Mouse (Mus musculus): ENCODE measurements around the gene Ccdc92. TPM values are rescaled to one million over a fixed set of nuclear protein-coding genes. Genes with fewer than 3 reads are reported as not detected.

Gene Ccdc92
- total RNA-seq (2015; ENCODE audit: low replicate concordance): 1.3 TPM in 1 of 2 replicates, not detected in the other
- 0.68 and 1.8 TPM in 2 replicates for total RNA-seq (2017; ENCODE audit: low replicate concordance)

DNA sequence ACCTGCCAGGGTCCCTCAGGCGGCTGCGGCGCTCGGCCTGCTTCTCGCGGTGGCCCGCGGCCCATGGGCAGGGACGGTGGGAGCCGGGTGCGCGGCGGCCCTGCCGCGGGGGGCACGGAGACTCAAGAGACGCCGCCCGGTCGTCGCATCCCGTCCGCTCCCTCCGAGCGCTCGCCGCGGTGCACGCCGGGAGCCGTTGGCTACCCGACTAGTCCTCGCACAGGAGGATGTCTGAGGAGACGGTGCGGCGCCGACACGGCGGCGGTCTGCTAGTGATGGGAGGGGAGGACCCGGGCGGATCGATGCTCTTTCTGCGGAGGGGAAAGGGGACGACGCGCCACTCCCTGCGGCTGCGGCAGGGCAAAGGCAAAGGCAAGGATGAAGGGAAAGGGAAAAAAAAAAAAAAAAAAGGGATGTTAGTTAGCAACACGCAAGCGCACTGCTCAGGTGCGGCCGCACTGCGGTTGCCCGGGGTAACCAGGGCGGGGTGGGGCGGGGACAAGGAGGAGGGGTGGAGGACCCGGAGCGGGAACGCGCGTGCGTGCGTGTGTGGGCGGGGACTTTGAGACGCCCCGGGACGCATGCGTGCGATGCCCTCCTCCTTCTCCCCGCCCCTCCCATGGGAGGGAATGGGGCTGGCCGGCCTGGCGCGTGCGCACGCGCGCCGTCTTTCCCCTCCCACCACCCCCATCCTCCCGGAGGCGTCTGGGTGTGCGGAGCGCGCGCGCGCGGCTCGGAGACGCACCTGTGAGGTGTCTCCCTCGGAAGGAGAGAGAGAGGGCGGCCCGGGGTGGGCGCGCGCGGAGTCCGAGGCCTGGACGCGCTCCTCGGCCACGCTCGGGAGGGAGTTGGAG is at the start of gene Ccdc92, which contains the start of gene Zfp664:
Gene Ccdc92, minus strand, starts transcription at position 412 of the 854 bp plus-strand sequence.
Gene Zfp664, plus strand, starts transcription at position 679 of the 854 bp plus-strand sequence.
- ATAC-seq (replicated peaks; ENCODE audit: low FRiP score, poor library complexity, severe bottlenecking): peak; percentile 93

DNA sequence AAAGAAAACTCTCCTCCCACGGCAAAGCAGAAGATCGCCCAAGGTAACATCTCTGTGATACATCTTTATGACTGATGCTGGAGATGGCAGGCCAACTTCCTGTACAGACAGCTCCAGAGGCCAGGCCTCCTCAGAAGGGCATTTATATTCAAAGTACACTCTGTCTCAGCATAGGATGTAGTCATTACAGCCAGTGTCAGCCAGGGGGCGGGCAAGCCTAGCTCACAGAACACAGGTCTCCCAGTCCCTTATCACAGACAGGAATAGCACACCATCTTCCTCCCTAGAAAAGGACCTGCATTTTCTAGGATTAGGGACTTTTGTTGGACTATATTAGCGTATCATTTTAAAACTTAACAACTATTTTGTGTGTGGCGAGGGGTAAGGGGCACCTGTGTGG is 46.6 kb upstream of the Ccdc92 start:
- no peak for ATAC-seq (replicated peaks; ENCODE audit: low FRiP score, poor library complexity, severe bottlenecking)

DNA sequence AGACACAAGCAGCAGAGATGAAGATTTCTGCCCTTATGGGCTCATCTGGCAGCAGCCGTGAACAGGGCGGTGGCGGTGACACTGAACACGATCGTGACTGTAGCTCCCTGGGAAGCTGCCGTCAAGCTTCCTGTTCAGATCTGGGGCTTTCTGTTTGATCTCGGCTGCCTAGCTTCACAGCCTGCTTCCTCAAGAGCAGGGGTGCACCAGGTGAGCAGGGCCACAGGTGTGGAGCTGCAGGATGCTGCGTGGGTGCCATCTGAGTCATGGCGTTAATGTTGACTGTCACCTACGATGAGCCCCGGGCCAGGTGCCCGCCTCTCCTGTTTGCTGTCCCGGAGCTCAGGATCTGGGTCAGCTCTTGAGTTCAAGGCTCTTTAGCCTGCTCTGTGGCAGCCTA is 44.7 kb upstream of the Ccdc92 start:
- ATAC-seq (replicated peaks; ENCODE audit: low FRiP score, poor library complexity, severe bottlenecking): no peak

DNA sequence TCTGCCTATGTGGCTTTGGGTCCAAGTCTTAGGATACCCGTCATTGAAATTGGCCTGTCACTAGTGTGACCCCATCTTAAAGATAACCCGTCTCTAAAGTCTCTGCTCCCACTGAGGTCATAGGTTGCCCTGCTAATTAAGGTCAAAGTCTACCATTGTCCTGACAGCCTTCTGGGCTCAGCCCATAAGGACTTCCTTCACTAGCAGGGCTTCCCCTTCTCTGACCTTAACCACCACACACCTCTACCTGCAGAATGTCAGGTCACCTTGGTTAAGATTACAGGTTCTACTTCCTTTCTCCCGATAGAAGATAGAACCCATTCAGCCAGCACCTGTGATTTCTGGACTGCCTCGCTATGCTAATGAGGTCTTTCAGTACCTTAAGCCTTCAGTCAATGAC is 41.6 kb upstream of the Ccdc92 start:
- no peak for ATAC-seq (replicated peaks; ENCODE audit: low FRiP score, poor library complexity, severe bottlenecking)

DNA sequence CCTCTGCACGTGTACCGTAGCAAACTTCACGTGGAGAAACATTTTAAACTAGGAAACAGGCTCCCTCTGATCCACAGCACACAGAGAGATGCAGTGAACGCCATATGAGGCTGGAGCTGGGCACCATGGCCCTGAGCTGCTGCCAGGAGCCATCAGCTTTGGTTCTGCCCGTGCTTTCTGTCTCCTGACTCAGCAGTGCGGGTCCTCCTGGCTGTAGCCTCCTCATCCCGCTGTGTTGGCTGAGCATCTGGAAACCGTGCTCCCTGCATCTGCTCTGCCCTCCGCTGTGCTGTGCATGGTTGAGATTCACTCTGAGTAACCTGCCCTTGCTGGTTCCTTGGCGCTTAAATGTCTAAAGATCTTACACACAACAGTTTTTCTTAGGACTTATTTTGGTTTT is 40.0 kb upstream of the Ccdc92 start:
- ATAC-seq (replicated peaks; ENCODE audit: low FRiP score, poor library complexity, severe bottlenecking): no peak

DNA sequence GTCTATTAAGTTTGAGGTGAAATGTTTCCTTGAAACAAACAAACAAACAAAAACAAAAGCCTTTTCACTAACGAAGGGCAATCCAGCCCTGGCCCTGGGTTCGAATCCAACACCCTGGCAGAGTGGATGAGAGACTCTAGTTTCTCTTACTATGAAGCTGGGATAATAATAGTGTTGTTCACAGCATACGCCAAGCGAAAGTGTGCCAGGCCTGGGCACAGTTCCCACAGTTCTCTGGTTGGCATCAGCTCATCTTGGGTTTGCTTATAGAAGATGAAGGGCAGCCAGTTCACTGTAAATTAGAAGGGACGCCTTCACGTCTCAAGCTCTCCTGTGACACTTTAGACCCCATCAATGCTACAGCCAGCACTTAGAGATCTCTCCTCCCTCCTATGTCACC is 39.5 kb upstream of the Ccdc92 start:
- no peak for ATAC-seq (replicated peaks; ENCODE audit: low FRiP score, poor library complexity, severe bottlenecking)

DNA sequence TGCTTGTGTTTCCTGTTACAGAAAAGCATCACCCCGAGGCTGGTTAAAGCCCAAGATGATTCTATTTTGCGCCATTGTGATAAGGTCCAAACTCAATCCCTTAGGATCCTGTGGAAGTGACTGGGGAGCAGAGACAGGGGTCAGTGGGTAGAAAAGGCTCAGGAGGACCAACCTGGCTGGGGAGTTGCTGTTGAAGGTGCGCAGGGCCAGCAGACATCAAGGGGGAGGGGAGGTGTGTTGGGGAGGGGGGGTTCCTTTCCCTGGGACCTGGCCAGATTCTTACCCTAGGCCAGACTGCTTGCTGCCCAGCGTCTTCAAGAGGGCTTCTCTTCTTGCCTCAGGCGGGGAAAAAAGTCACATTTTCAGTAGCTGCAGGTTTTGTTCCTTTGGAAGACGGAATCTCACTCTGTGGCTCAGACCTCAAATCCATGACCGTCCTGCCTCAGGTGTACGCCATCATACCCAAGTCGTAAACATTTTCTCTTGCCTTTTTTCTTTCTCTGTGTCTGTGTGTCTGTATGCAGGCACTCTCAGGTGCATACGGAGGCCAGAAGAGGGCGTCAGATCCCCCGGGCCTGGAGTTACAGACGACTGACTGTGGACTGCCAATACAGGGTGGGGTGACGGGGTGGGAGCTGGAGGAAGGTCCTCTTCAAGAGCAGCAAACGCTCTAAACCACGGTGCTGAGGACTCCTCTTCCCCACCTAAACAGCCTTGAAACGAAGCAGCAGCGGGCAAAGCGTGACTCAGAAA is 38.7 kb upstream of the Ccdc92 start:
- no peak for ATAC-seq (replicated peaks; ENCODE audit: low FRiP score, poor library complexity, severe bottlenecking)

DNA sequence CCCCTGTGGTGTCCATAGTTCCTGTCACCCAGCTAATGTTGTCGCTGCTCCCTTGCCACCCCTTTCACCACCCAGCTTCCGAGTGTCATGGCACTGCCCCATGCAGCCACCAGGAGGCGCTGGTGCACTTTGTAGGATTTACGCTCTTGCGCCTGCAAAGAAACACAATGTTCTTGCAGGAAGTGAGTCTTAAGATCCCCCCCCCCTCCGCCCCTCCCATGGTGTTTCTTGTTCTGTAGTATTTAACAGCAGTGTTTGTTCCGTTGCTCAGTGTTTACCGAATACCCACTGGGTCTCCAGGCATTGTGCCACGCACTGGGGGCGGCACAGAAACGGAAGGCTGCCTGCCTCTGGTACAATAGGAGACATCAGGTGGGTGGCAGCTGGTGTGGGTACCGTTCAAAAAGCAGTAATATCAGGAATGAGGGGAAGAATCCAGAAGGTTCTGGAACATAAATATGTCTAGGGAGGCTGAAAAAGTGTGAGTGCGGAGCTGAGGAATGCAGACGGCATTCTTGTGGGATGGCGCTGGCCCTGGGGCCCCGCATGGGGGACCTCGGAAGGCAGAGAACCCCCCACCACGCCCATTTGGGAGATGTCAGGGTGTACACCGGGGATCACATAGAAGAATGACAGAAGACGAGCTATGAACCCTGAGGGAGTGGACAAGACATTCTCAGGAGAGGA is 37.9 kb upstream of the Ccdc92 start:
- ATAC-seq (replicated peaks; ENCODE audit: low FRiP score, poor library complexity, severe bottlenecking): peak; percentile 75

DNA sequence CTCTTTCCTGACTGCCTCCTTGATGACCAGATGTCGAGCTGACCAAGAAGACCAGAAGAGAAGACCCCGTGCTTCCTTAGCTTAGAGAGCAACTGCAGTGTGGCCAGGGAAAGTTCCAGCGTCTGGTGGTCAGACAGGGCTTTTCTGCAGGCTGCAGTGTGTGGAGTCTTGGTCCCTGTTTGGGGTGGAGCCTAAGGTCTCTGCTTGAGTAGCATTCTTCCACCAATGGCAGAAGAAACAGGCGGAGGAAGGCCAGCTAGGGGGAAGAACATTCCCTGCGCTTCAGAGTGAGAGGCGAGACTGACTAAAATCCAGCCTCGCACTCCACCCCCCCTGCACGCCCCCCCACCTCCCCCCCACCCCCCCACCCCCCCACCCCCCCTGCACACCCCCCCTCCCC is 33.9 kb upstream of the Ccdc92 start:
- ATAC-seq (replicated peaks; ENCODE audit: low FRiP score, poor library complexity, severe bottlenecking): no peak

DNA sequence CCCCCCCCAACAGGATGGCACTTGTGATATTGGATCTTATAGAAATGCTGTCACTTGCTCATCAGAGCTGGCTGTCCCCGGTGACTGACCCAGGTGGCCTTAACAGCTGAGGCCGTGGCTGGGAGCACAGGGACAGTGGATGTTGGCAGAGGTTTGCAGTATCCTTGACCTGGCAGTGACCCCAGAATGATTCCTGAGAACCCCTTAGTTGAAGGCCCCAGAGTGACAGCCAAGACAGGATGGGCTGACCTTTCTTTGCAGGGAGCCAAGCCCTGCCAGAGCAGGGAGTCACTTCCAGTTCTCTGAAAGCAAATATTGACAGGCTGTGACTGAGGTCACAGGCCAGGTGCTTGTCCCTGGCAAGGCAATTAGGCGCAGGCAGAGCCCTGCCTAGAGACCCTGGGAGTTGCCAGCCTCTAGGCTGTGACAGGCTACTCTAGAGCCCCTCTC is 29.7 kb upstream of the Ccdc92 start:
- ATAC-seq (replicated peaks; ENCODE audit: low FRiP score, poor library complexity, severe bottlenecking): no peak

DNA sequence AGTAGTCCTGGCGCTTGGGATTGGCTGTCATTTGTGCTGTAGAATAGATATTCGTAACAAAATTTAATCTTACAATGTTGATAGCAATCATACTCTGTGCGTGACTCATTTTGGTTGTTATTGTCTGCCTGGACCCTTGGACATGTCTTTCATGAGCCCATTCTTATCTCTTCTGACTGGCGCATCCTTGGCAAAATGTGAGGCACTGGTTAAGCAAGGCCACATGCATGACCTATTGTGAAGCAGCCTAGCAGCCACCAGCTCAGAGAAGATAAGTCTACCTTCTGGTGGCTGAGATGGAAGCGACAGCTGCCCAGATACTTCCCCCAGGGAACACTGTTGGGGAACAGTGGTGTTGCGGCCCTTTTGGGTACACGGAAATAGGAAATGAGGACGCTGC is 26.4 kb upstream of the Ccdc92 start:
- ATAC-seq (replicated peaks; ENCODE audit: low FRiP score, poor library complexity, severe bottlenecking): no peak

DNA sequence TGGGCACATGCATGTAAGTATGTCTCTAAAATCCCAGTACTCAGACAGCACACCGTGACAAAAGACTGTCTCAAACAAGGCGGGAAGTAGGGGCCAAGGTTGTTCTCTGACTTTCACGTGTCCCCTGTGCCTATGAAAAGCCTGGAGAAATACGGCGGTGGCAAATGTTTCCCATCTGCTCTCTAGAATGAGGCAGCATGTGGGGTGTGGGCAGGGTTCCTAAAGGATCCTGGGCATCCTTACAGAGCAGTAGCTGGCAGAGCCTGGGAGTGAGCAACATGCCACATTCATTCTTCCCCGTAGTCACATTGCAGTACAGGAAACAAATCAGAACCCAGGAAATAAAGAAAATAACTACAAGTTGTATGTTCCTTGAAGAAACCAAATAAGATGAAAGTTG is 21.7 kb upstream of the Ccdc92 start:
- no peak for ATAC-seq (replicated peaks; ENCODE audit: low FRiP score, poor library complexity, severe bottlenecking)

DNA sequence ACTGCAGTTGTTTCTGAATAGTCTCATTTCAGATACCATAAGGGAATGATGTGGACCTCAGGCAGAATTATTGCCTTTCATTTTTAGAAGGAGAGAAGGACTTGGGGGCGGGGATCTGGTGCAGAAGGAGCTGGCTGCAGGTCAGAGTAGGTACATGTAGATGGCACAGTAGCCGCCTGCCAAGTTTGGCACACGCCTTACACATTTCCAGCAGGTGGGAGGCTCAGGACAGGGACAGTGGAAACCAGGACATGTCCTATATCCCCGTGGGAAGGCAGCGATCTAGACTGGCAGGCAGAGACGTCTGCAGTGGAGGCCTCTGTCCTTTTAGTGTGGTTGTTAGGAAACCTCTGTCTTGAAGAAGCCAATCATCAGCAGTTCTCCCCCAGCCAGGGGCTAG is 17.6 kb upstream of the Ccdc92 start:
- ATAC-seq (replicated peaks; ENCODE audit: low FRiP score, poor library complexity, severe bottlenecking): no peak

DNA sequence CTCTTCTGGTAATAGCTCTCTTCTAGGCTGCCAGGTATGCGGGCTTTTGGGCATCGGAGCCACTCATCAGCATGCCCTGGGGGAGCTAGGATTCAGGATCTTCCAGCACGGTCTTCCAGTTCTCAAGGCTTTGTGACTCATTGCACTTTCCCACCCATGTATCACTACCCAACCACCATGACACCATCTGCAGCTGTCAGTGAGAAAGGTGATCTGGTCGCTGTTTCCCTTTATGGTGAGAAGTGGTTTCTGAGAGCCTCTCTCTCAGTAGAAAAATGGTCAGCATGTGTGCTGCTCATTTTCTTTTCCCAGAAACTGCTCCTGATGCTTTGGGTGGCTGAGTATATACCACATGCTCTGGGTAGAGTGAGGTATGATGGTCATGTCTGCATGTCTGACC is 17.0 kb upstream of the Ccdc92 start:
- ATAC-seq (replicated peaks; ENCODE audit: low FRiP score, poor library complexity, severe bottlenecking): no peak

DNA sequence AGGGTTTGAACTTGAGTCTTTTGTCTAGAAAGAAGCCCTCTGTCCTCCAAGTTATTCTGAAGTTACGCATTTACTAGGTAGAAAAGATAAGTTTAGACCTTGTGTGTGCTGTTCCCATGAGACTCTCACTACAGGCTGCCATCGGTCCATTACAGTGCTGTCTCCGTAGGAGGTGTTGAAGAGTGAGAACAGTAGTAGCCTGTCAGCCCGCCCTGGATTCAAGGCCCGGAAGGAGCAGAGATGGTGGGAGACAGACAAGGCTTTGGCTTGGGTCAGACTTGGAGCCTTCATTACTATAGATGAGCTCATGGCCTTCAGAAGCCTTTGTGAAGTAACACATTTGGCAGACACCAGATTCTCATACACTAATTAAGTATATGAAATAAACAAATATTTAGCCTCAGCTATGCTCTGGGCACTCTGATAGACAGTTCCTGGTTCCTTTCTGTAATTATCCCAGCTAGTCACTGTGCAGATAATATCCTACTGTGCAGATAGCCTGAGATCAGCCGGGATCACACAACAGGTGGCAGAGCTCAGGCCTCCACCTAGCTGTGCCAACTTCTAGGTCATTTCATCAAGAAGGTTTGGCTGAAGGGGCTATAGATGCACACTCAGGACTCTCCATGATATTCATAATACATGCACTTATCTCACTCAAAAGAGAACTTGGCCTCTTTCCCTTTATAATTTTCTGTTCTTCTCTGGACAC is 11.8 kb upstream of the Ccdc92 start:
- no peak for ATAC-seq (replicated peaks; ENCODE audit: low FRiP score, poor library complexity, severe bottlenecking)

DNA sequence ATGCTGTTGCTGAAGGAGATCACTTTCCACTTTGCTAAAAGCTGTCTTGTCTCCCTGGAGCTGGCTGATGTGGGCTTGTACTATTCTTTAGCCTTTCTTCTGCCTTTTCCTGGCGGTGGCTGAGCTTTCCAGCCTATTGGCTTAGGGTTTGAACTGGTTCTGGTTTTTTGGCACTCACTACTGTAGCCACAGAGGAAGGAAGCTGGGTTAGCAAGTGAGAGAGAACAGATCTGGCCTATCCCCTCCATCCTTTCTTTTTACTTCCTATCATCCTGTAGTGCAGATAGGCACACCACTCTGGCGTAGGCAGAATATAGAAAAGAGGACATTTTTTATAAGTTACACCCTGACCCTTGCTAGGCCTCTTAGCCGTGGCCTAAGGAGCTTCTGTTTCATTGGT is 10.9 kb upstream of the Ccdc92 start:
- ATAC-seq (replicated peaks; ENCODE audit: low FRiP score, poor library complexity, severe bottlenecking): no peak

DNA sequence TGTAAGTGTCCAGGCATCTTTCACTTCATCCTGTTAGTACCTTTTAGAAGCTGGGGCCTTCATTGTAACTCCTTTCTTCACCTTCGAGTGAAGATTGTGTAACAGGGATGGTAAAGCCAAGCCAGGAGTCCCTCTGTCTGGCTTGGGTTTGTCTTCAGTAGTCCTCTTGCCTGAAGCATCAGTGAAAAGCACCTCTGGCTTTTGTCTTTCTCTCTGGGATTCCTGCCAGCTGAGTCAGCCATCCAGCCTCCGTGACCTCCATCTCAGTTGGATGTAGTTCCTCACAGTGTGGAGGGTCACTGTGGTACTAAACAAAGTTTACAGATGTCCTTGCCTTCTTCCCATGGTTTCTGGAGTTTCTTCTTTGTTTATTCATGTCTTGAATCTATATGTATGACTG is 9.8 kb upstream of the Ccdc92 start:
- ATAC-seq (replicated peaks; ENCODE audit: low FRiP score, poor library complexity, severe bottlenecking): no peak

DNA sequence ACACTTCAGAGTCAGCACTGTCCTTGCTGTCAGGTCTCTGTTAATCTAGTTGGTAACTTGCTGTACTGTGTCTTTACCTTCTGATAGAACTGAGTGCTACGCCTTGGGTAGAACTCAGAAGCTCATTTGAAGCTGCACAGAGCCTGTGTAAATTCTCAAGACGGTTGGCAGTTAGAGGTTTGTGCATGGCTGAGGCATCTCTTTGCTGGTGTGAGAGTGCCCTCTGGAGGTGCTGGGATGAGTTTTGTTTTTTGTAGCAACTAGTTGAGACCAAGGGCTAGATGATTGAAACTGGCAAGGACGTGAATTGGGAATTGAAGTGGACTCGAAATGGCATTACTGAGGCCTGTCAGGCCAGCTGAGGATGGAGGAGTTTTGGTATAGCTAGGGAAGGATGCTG is 6.8 kb upstream of the Ccdc92 start:
- ATAC-seq (replicated peaks; ENCODE audit: low FRiP score, poor library complexity, severe bottlenecking): no peak

DNA sequence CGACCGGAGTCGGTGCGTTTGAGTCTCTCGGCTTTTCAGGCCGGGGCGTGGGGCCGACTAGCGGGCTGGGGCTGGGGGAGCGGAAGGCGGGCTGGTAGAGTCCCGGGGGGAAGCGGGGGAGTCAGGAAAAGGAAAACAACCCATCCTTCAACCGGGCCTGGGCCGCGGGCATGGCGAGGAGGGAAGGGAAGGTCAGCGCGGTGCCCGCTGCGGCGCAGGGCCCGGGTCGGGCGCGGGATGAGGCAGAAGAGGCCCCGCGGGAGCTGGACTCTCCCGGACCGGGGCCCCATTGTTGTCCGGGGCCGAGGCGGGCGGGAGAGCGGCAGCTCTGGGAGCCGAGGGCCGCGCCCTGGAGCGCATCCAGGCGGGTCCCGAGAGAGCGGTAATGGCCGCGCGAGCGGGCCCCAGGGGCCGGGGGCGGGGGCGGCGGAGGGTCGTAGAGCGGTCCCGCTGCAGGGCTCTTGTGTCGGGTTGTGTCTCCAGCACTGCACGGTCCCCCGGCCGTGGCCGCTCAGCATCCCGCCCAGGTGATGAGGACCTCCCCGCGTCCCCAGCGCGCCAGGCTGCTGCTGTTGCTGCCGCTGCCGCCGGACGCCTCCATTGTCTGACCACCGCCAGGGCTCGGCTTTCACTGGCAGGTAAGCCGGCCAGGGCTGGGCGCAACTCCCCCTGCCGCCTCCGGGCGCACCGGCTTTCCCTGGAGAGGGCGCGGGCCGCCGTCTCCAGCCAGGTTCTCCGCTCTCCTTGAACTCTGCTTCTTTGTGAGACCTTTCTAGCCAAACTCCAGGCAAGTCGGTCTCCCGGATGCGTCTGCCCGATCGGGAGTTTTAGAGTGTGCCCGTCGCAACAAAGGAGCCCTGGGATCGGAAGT is 882 bp upstream of the Ccdc92 start:
- ATAC-seq (replicated peaks; ENCODE audit: low FRiP score, poor library complexity, severe bottlenecking): no peak
